Mouse (Mus musculus) C2C12 (cell line): ENCODE measurements at regions not wholly inside any gene's neighbourhood (a gene's known extent, or its start where the extent isn't known, plus 50 kb on each side); places are given as distances from the start of the nearest gene placed in this dataset.

Experiments used
- CEBPB ChIP-seq: IDR thresholded peaks from one replicate; pipeline ENCODE4 v1.6.1; 2011; ENCODE audit warnings: low read depth, mild to moderate bottlenecking, control low read depth, moderate library complexity
- CTCF ChIP-seq: IDR thresholded peaks from one replicate; pipeline ENCODE4 v1.5.1; 2011; ENCODE audit not compliant: control insufficient read depth, insufficient read depth, insufficient read length
- MAX ChIP-seq: IDR thresholded peaks from one replicate; pipeline ENCODE4 v1.6.1; 2011; ENCODE audit warnings: mild to moderate bottlenecking, control low read depth
- MYOD1 ChIP-seq: IDR thresholded peaks from one replicate; pipeline ENCODE4 v1.6.1; 2011; ENCODE audit warnings: low read depth; ENCODE audit not compliant: control insufficient read depth, insufficient read length
- MYOG ChIP-seq: IDR thresholded peaks from one replicate; pipeline ENCODE4 v1.6.1; 2011; ENCODE audit not compliant: control insufficient read depth, insufficient read length; ENCODE audit errors: extremely low read depth
- USF1 ChIP-seq: IDR thresholded peaks from one replicate; pipeline ENCODE4 v1.6.1; 2011; ENCODE audit warnings: low read depth, mild to moderate bottlenecking, control low read depth, moderate library complexity

DNA sequence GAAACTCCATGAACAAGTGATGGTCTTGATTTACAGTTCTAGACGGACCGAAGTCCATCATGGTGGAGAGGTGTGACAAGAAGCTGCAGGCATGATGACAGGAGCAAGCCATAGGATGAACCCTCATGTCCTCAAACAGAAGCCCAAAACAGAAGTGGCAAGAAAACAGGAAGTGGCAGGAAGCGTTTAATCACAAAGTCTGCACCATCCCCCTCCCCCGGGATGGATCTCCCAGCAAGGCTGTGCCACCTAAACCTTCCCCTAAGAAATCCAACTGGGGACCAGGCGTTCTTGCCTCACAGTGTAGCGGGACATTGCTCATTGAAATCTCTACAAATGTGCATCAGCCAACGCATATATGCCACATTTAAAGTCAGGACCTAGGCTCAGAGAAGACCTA lies 474.3 kb upstream of the Pmfbp1 start:
- TF ChIP-seq CTCF: no peak
- TF ChIP-seq CEBPB: no peak
- TF ChIP-seq MYOD1: no peak
- TF ChIP-seq MAX: no peak
- TF ChIP-seq USF1: no peak
- no peak for TF ChIP-seq MYOG
